Mouse (Mus musculus): Measurements from ENCODE around the gene Kdelc1.

The Kdelc1 gene

GRCm38 (mm10) chr1:44063439-44063838, 55.2 kb downstream of the Kdelc1 start:
- no peak for DNase-seq (ENCODE audit: low read depth, low spot score)

- no peak for DNase-seq (ENCODE audit: low read depth, low spot score)
Measured at GRCm38 (mm10) chr1:44061836-44062235, 56.8 kb downstream of the Kdelc1 start, which contains the start of gene Gm8251. Gene Gm8251, minus strand, starts transcription at chr1:44061936.

GRCm38 (mm10) chr1:44057805-44058204, 60.8 kb downstream of the Kdelc1 start:
- no peak for DNase-seq (ENCODE audit: low read depth, low spot score)

Data from A20 (cell line).